Mouse (Mus musculus) urinary bladder, postnatal 25 days (tissue): ENCODE results near the gene Traf1.

ENCODE experiments used
- DNase-seq: peaks from one replicate; pipeline ENCODE4 v3.0.0; 2022; ENCODE audit warnings: low spot score

Traf1 gene

GRCm38 (mm10) chr2:34941061-34941675, 20.4 kb downstream of the Traf1 start:
- DNase-seq, result no peak

GRCm38 (mm10) chr2:34940246-34940645, 21.3 kb downstream of the Traf1 start:
- DNase-seq, result no peak

- DNase-seq, result no peak
Observed at GRCm38 (mm10) chr2:34938269-34939208, 23.0 kb downstream of the Traf1 start.

- DNase-seq, result no peak
Observed at GRCm38 (mm10) chr2:34937460-34937859, 24.1 kb downstream of the Traf1 start.

GRCm38 (mm10) chr2:34927320-34927719, 34.3 kb downstream of the Traf1 start:
- DNase-seq, result no peak

- DNase-seq, result no peak
Observed at GRCm38 (mm10) chr2:34922729-34923128, 38.8 kb downstream of the Traf1 start.

GRCm38 (mm10) chr2:34920144-34920543, 41.4 kb downstream of the Traf1 start:
- DNase-seq, result no peak

GRCm38 (mm10) chr2:34915103-34915502, 46.5 kb downstream of the Traf1 start:
- DNase-seq, result no peak

- no peak for DNase-seq
Observed at GRCm38 (mm10) chr2:34914823-34915082, 46.8 kb downstream of the Traf1 start.

GRCm38 (mm10) chr2:34914069-34914822, 47.3 kb downstream of the Traf1 start:
- peak; percentile 49 for DNase-seq

GRCm38 (mm10) chr2:34913218-34914068, 48.1 kb downstream of the Traf1 start, which contains the start of gene Phf19:
Phf19 (minus strand) TSS chr2:34914026.
- peak; percentile 39 for DNase-seq

GRCm38 (mm10) chr2:34912613-34913012, 49.0 kb downstream of the Traf1 start:
- no peak for DNase-seq

- DNase-seq, result no peak
Observed at GRCm38 (mm10) chr2:34911871-34912270, 49.7 kb downstream of the Traf1 start.

- DNase-seq, result no peak
Observed at GRCm38 (mm10) chr2:34909719-34910118, 51.9 kb downstream of the Traf1 start.

GRCm38 (mm10) chr2:34906861-34907604, 54.5 kb downstream of the Traf1 start:
- peak; percentile 38 for DNase-seq

- DNase-seq, result no peak
Observed at GRCm38 (mm10) chr2:34906426-34906825, 55.1 kb downstream of the Traf1 start.

GRCm38 (mm10) chr2:34904849-34905542, 56.6 kb downstream of the Traf1 start:
- DNase-seq, result peak; percentile 94

- DNase-seq, result no peak
Observed at GRCm38 (mm10) chr2:34903652-34904405, 57.7 kb downstream of the Traf1 start.

- DNase-seq, result no peak
Observed at GRCm38 (mm10) chr2:34903191-34903590, 58.4 kb downstream of the Traf1 start.

- no peak for DNase-seq
Observed at GRCm38 (mm10) chr2:34902731-34903130, 58.8 kb downstream of the Traf1 start.
